8 mouse cellular contexts compared by ENCODE assay signal in genomic region chr6:135364041-135364745, GRCm38 (mm10). TPM values are rescaled to one million over a fixed set of nuclear protein-coding genes. Genes with fewer than 3 reads are reported as not detected.
DNase-seq lines count a peak whose midpoint lies in the region; ATAC-seq lines count a peak whose summit lies in the region.

No protein-coding gene starts in this region.

- H3K4me1 ChIP-seq in embryonic facial prominence, embryonic 11.5 days (ENCODE audit: control insufficient read depth, insufficient read depth, low read length): no peaks in the 10 kb centered on the region

- H3K9me3 ChIP-seq in embryonic facial prominence, embryonic 11.5 days (replicated peaks; ENCODE audit: control insufficient read depth, low read length): no peaks in the 10 kb centered on the region

- WGBS in embryonic facial prominence, embryonic 11.5 days: 33% methylated on average over 9 of the region's 9 CpGs

- intact Hi-C loops in heart, postnatal 36 days (cut with DNase I): loop anchor here (1.0 to 10.0 kb wide), 3 partner anchors 42 to 379 kb away; partner anchors contain the start of gene Apold1

- H3K9ac ChIP-seq in embryonic facial prominence, embryonic 11.5 days (replicated peaks; ENCODE audit: low read length): no peak overlapping the region

- H3K36me3 ChIP-seq in embryonic facial prominence, embryonic 11.5 days (replicated peaks; ENCODE audit: control insufficient read depth, insufficient read depth, low read depth, low read length): no peaks in the 10 kb centered on the region

- peak overlapping the region; percentile 22; the same call in 1 of the 2 replicates for H3K27ac ChIP-seq in embryonic facial prominence, embryonic 11.5 days (replicated peaks; ENCODE audit: low read depth, low read length)

- ATAC-seq in embryonic facial prominence, embryonic 11.5 days (replicated peaks; ENCODE audit: insufficient number of reproducible peaks, low FRiP score, low TSS enrichment, low read depth): no peak; the same call in 1 of the 2 replicates
- no peak for ATAC-seq in cerebellum, adult (ENCODE audit: insufficient number of reproducible peaks, low FRiP score, low TSS enrichment)

- H3K4me3 ChIP-seq in embryonic facial prominence, embryonic 11.5 days (ENCODE audit: low read depth, low read length): no peak overlapping the region

- no peaks in the 10 kb centered on the region for H3K27me3 ChIP-seq in embryonic facial prominence, embryonic 11.5 days (ENCODE audit: control insufficient read depth, insufficient read depth, low read length)

- peak; percentile 97 for DNase-seq in heart, adult 11 months
- no peak for DNase-seq in heart, postnatal 36 days
- peak; percentile 48 for DNase-seq in embryonic facial prominence, embryonic 11.5 days (ENCODE audit: low spot score)
- peak; percentile 82 for DNase-seq in induced T-regulatory cell, adult 2 months (ENCODE audit: low read depth)
- peak; percentile 40 to 55 for DNase-seq in lung, postnatal 4 days
- DNase-seq in cerebellum, adult 11 months: no peak
- no peak for DNase-seq in right cerebral cortex, postnatal 36 days (ENCODE audit: low spot score in 2 of 2)

- H3K4me2 ChIP-seq in embryonic facial prominence, embryonic 11.5 days (ENCODE audit: low read depth, low read length): 0 out of 2 replicates have a peak overlapping the region, but pooled peaks have one; percentile 19

RNA-seq across cellular contexts. Expression of gene Emp1, which starts 1.8 kb away (rescaled TPM):
- 10 to 100 TPM; 46.9 to 53.3 TPM for total RNA-seq in heart, postnatal 36 days (2021)
- 6.6 and 7.3 TPM in 2 replicates for polyA plus RNA-seq in embryonic facial prominence, embryonic 11.5 days (2014; fragmentation: Nextera tagmentation; extraction: Ambion mirVana)

RNA-seq across cellular contexts. Expression of gene Pbp2, which starts 54.0 kb away (rescaled TPM):
- not detected for total RNA-seq in heart, postnatal 36 days (2021)
- polyA plus RNA-seq in embryonic facial prominence, embryonic 11.5 days (2014; fragmentation: Nextera tagmentation; extraction: Ambion mirVana): not detected in 2 replicates

Comparison
In these comparisons a context has a peak if more than half of its experiments do, and no peak if none do; other contexts are left out.
1. DNase-seq: peak in heart, adult 11 months (single experiment), embryonic facial prominence, embryonic 11.5 days (single experiment), induced T-regulatory cell, adult 2 months (single experiment) and lung, postnatal 4 days (2 of 2); none in heart, postnatal 36 days (0 of 2), cerebellum, adult 11 months (single experiment) and right cerebral cortex, postnatal 36 days (0 of 2).